Mouse (Mus musculus): ENCODE data around the gene Npas3.

GRCm38 (mm10) chr12:53852432-53852831 lies 604.0 kb downstream of the Npas3 start:
- TF ChIP-seq CTCF (IDR thresholded peaks at IDR 0.05; ENCODE audit: low read depth) (no peak), EP300 (optimal IDR thresholded peaks at IDR 0.05) (no peak)

Data from stomach, postnatal 0 days (tissue).